Comparison of ENCODE assay signal across 26 mouse cellular contexts in the genomic region with DNA sequence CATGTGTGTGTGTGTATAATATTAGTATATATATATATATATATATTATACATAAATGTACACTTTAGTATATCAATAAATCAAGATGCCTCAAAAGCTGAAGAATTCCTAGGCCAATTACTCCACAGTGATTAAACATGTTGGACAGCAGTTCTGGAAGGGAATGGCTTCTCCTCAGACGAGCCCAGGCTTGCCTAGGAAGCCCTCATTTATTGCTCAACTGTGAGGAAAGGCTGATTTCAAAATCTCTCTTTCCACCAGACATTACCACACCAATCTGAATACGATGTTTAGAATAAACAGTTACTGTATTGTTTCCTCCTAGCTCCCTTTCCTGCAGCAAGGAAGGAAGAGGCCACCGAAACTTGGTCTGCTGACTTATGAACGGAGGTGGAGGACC.
DNase-seq lines count a peak whose midpoint lies in the region; ATAC-seq and TF ChIP-seq lines count a peak whose summit lies in the region.
"Had no signal": no experiment of that assay in that cellular context is flagged by ENCODE, and none has a peak within 500 bp of the region (broad histone marks: within the 10 kb centered on the region; RNA-seq: fewer than 3 reads in every experiment).

No protein-coding gene starts in this region.

- H3K27me3 ChIP-seq in lung, postnatal 0 days (replicated peaks; ENCODE audit: insufficient read depth, low read length) = no peaks in the 10 kb centered on the region
- no peaks in the 10 kb centered on the region for H3K27me3 ChIP-seq in forebrain, embryonic 14.5 days (replicated peaks; ENCODE audit: control insufficient read depth, insufficient read depth, low read length)
- H3K27me3 ChIP-seq: CH12.LX; embryonic facial prominence, embryonic 13.5 days; embryonic facial prominence, embryonic 15.5 days; forebrain, embryonic 13.5 days; Patski had no signal

- no peak for ATAC-seq in lung, postnatal 0 days
- no peak for ATAC-seq in megakaryocyte-erythroid progenitor cell, adult 5-6 weeks (replicated peaks; ENCODE audit: low FRiP score, low TSS enrichment, poor library complexity, severe bottlenecking)
- no peak for ATAC-seq in forebrain, embryonic 14.5 days
- ATAC-seq: activated CD4-positive, CD25-positive, alpha-beta regulatory T cell, adult 4 months; CD4-positive, CD25-positive, alpha-beta regulatory T cell, adult 4 months; forebrain, embryonic 13.5 days; forebrain, embryonic 16.5 days; Patski had no signal

- no peaks in the 10 kb centered on the region for H3K9me3 ChIP-seq in lung, postnatal 0 days (ENCODE audit: low read length)
- no peaks in the 10 kb centered on the region for H3K9me3 ChIP-seq in forebrain, embryonic 14.5 days (replicated peaks; ENCODE audit: control insufficient read depth, low read length)
- H3K9me3 ChIP-seq: embryonic facial prominence, embryonic 13.5 days; embryonic facial prominence, embryonic 15.5 days; forebrain, embryonic 13.5 days; G1E had no signal

- TF ChIP-seq CTCF in lung, postnatal 0 days (IDR thresholded peaks at IDR 0.05) = no peak

- no peak for TF ChIP-seq EP300 in lung, postnatal 0 days (IDR thresholded peaks at IDR 0.05)

- 54% methylated on average over 4 of the region's 4 CpGs for WGBS in lung, postnatal 0 days
- 89% methylated on average over 4 of the region's 4 CpGs for WGBS in forebrain, embryonic 14.5 days

- H3K9ac ChIP-seq in lung, postnatal 0 days (replicated peaks; ENCODE audit: low read depth) = no peak overlapping the region
- no peak overlapping the region for H3K9ac ChIP-seq in forebrain, embryonic 14.5 days (ENCODE audit: low read length)
- H3K9ac ChIP-seq: embryonic facial prominence, embryonic 13.5 days; embryonic facial prominence, embryonic 15.5 days; forebrain, embryonic 13.5 days had no signal

- H3K36me3 ChIP-seq in lung, postnatal 0 days (ENCODE audit: insufficient read depth, low read length) = no peaks in the 10 kb centered on the region
- H3K36me3 ChIP-seq in forebrain, embryonic 14.5 days (ENCODE audit: control insufficient read depth, insufficient read depth, low read length) = no peaks in the 10 kb centered on the region
- H3K36me3 ChIP-seq: embryonic facial prominence, embryonic 13.5 days; embryonic facial prominence, embryonic 15.5 days; G1E had no signal

- H3K4me3 ChIP-seq in lung, postnatal 0 days (ENCODE audit: low read depth, low read length) = no peak overlapping the region
- no peak overlapping the region for H3K4me3 ChIP-seq in forebrain, embryonic 14.5 days (ENCODE audit: low read depth, low read length)
- H3K4me3 ChIP-seq: embryonic facial prominence, embryonic 13.5 days; embryonic facial prominence, embryonic 15.5 days; erythroblast, embryonic 14.5 days; forebrain, embryonic 13.5 days had no signal

- H3K4me1 ChIP-seq in lung, postnatal 0 days (ENCODE audit: insufficient read depth, low read depth, low read length) = peaks cover 4% of the 10 kb centered on the region; the same call in 1 of the 2 replicates
- no peaks in the 10 kb centered on the region for H3K4me1 ChIP-seq in forebrain, embryonic 14.5 days (ENCODE audit: control insufficient read depth, insufficient read depth, low read length)
- H3K4me1 ChIP-seq: embryonic facial prominence, embryonic 15.5 days; forebrain, embryonic 13.5 days had no signal

- peak; percentile 17 for DNase-seq in lung, postnatal 0 days (ENCODE audit: low spot score)
- DNase-seq in lung, postnatal 25 days (ENCODE audit: low spot score) = no peak
- peak; percentile 83 for DNase-seq in gonadal fat pad, adult 2 months (ENCODE audit: low read depth)
- no peak for DNase-seq in forebrain, embryonic 14.5 days (ENCODE audit: low spot score)
- DNase-seq: adrenal gland, adult 2 months; adrenal gland, postnatal 10 days; adrenal gland, postnatal 25 days; B cell, adult 2 months; cerebellum, adult 11 months; cerebellum, adult 18-20 months; cerebellum, adult 8-10 months; cerebellum, adult 9-11 months; cerebellum, postnatal 14 days; cerebellum, postnatal 36 days; embryo, embryonic 11 days had no signal

- no peak overlapping the region for H3K27ac ChIP-seq in lung, postnatal 0 days (ENCODE audit: low read length)
- no peak overlapping the region for H3K27ac ChIP-seq in forebrain, embryonic 14.5 days (ENCODE audit: low read depth, low read length)
- H3K27ac ChIP-seq: embryonic facial prominence, embryonic 13.5 days; embryonic facial prominence, embryonic 15.5 days; forebrain, embryonic 13.5 days had no signal

- H3K4me2 ChIP-seq in lung, postnatal 0 days (replicated peaks; ENCODE audit: low read depth, low read length) = no peak overlapping the region
- no peak overlapping the region for H3K4me2 ChIP-seq in forebrain, embryonic 14.5 days (ENCODE audit: low read length)
- H3K4me2 ChIP-seq: embryonic facial prominence, embryonic 13.5 days; embryonic facial prominence, embryonic 15.5 days; forebrain, embryonic 13.5 days had no signal

Comparison
In these comparisons a context has a peak if more than half of its experiments do, and no peak if none do; other contexts are left out.
1. DNase-seq: peak in lung, postnatal 0 days (single experiment) and gonadal fat pad, adult 2 months (single experiment); none in lung, postnatal 25 days (single experiment) and forebrain, embryonic 14.5 days (single experiment).